Mouse (Mus musculus) Muller cell, postnatal 12 days (primary cell): ENCODE measurements around the gene Ndufs5.

Experiments used
- DNase-seq: peaks from one replicate; pipeline ENCODE4 v3.0.0-alpha.2; 2015; ENCODE audit errors: inconsistent ontology term

The Ndufs5 gene

GRCm38 (mm10) chr4:123687025-123687781 lies 30.8 kb downstream of the Ndufs5 start:
- DNase-seq, result peak; percentile 60

- DNase-seq, result peak; percentile 52
Observed at GRCm38 (mm10) chr4:123686368-123687024, 31.5 kb downstream of the Ndufs5 start.

- DNase-seq, result peak; percentile 40
Observed at GRCm38 (mm10) chr4:123685506-123686242, 32.3 kb downstream of the Ndufs5 start.

GRCm38 (mm10) chr4:123685046-123685445 lies 33.0 kb downstream of the Ndufs5 start:
- DNase-seq, result no peak

- DNase-seq, result no peak
Observed at GRCm38 (mm10) chr4:123684260-123684659, 33.7 kb downstream of the Ndufs5 start, which contains the start of gene Macf1. TSS of gene Macf1 (minus strand) at chr4:123684360.

GRCm38 (mm10) chr4:123682291-123682690 lies 35.7 kb downstream of the Ndufs5 start:
- no peak for DNase-seq

- no peak for DNase-seq
Observed at GRCm38 (mm10) chr4:123680962-123681361, 37.0 kb downstream of the Ndufs5 start.

GRCm38 (mm10) chr4:123677060-123677804 lies 40.8 kb downstream of the Ndufs5 start:
- peak; percentile 85 for DNase-seq

- DNase-seq, result no peak
Observed at GRCm38 (mm10) chr4:123670598-123670997, 47.4 kb downstream of the Ndufs5 start.

- no peak for DNase-seq
Observed at GRCm38 (mm10) chr4:123669696-123670095, 48.3 kb downstream of the Ndufs5 start.

- DNase-seq, result peak; percentile 81
Observed at GRCm38 (mm10) chr4:123667260-123667867, 50.6 kb downstream of the Ndufs5 start.

- peak; percentile 54 for DNase-seq
Observed at GRCm38 (mm10) chr4:123666517-123666916, 51.5 kb downstream of the Ndufs5 start.

- no peak for DNase-seq
Observed at GRCm38 (mm10) chr4:123665681-123666278, 52.2 kb downstream of the Ndufs5 start.

GRCm38 (mm10) chr4:123664951-123665661 lies 52.9 kb downstream of the Ndufs5 start:
- peak; percentile 66 for DNase-seq

GRCm38 (mm10) chr4:123664021-123664950 lies 53.7 kb downstream of the Ndufs5 start:
- DNase-seq, result peak; percentile 87

GRCm38 (mm10) chr4:123663688-123663965 lies 54.4 kb downstream of the Ndufs5 start:
- DNase-seq, result no peak

- no peak for DNase-seq
Observed at GRCm38 (mm10) chr4:123662914-123663687, 54.9 kb downstream of the Ndufs5 start.
